Mouse (Mus musculus) midbrain, embryonic 16.5 days (tissue): ENCODE results near the gene Dscam. TPM values are rescaled to one million over a fixed set of nuclear protein-coding genes. Genes with fewer than 3 reads are reported as not detected.

Source experiments
- ATAC-seq: fragments of 200-750 bp; cut with Nextera tagmentation; 2 replicates; pipeline ENCODE4 v1.8.0; 2017; ENCODE audit warnings: moderate TSS enrichment
- H3K27ac ChIP-seq: fragments of 300-500 bp; sonication (generic); 2 replicates; pipeline ENCODE4 v1.5.1; 2014; ENCODE audit warnings: mild to moderate bottlenecking, low read length, mixed read lengths
- H3K27me3 ChIP-seq: fragments of 300-500 bp; sonication (generic); 2 replicates; pipeline ENCODE4 v1.6.1; 2014; ENCODE audit warnings: low read depth, low read length, mixed read lengths; ENCODE audit not compliant: control insufficient read depth, insufficient read depth
- H3K36me3 ChIP-seq: fragments of 300-500 bp; sonication (generic); 2 replicates; pipeline ENCODE4 v1.6.1; 2014; ENCODE audit warnings: mild to moderate bottlenecking, low read length, moderate library complexity, mixed read lengths; ENCODE audit not compliant: control insufficient read depth, insufficient read depth
- H3K4me1 ChIP-seq: fragments of 300-500 bp; sonication (generic); 2 replicates; pipeline ENCODE4 v1.6.1; 2014; ENCODE audit warnings: mild to moderate bottlenecking, low read length, mixed read lengths; ENCODE audit not compliant: control insufficient read depth, insufficient read depth
- H3K4me2 ChIP-seq: fragments of 300-500 bp; sonication (generic); 2 replicates; pipeline ENCODE4 v1.6.1; 2014; ENCODE audit warnings: mild to moderate bottlenecking, low read length, mixed read lengths
- H3K4me3 ChIP-seq: fragments of 300-500 bp; sonication (generic); 2 replicates; pipeline ENCODE4 v1.5.1; 2014; ENCODE audit warnings: low read depth, mild to moderate bottlenecking, low read length, moderate library complexity, mixed read lengths
- H3K9ac ChIP-seq: fragments of 300-500 bp; sonication (generic); 2 replicates; pipeline ENCODE4 v1.6.1; 2014; ENCODE audit warnings: low read depth, low read length, mixed read lengths
- H3K9me3 ChIP-seq: fragments of 300-500 bp; sonication (generic); replicated peaks from 2 replicates; pipeline ENCODE4 v1.6.1; 2014; ENCODE audit warnings: mild to moderate bottlenecking, low read length, mixed read lengths; ENCODE audit not compliant: control insufficient read depth, poor library complexity, severe bottlenecking
- WGBS: fragments of 180-500 bp; shearing (Covaris S2); extraction: QIAGEN DNeasy Blood & Tissue Kit; methylation state at CpG from one replicate; pipeline ENCODE4 v1.1.7; 2014; 5-methylcytosine and 5-hydroxymethylcytosine counted together
- polyA plus RNA-seq: library from polyadenylated mRNA; unstranded; fragments of >200 nt; fragmentation: Nextera tagmentation; extraction: Ambion mirVana; gene quantifications from 2 replicates; pipeline ENCODE4 v1.2.1, GENCODE M21; 2015

Dscam gene
- polyA plus RNA-seq, result 14.7 and 16.2 TPM in 2 replicates

- Histone ChIP-seq H3K4me3 (peak within 1 kb of the TSS; percentile 78), H3K27ac (peak within 1 kb of the TSS; percentile 99), H3K4me2 (peak within 1 kb of the TSS; percentile 85), H3K4me1 (peaks cover 22% of the 10 kb centered on the region), H3K9me3 (no peaks in the 10 kb centered on the region), H3K27me3 (no peaks in the 10 kb centered on the region), H3K9ac (peak within 1 kb of the TSS; percentile 96), H3K36me3 (no peaks in the 10 kb centered on the region)
- peak; percentile 68 for ATAC-seq
- WGBS, result under 1% methylated on average over 44 of the region's 60 CpGs
Observed at GRCm38 (mm10) chr16:97170513-97171081, at the start of gene Dscam. Gene Dscam, minus strand, starts transcription at chr16:97170752.

GRCm38 (mm10) chr16:97219381-97219780, 48.8 kb upstream of the Dscam start:
- H3K36me3 ChIP-seq, result no peaks in the 10 kb centered on the region
- WGBS, result 69% methylated on average over 2 of the region's 2 CpGs
- no peak overlapping the region for H3K27ac ChIP-seq
- no peak overlapping the region for H3K9ac ChIP-seq
- no peak for ATAC-seq
- no peaks in the 10 kb centered on the region for H3K27me3 ChIP-seq
- no peak overlapping the region for H3K4me2 ChIP-seq
- no peaks in the 10 kb centered on the region for H3K4me1 ChIP-seq
- H3K4me3 ChIP-seq, result no peak overlapping the region
- H3K9me3 ChIP-seq, result peaks cover 4% of the 10 kb centered on the region; the same call in 1 of the 2 replicates

GRCm38 (mm10) chr16:97209997-97210396, 39.4 kb upstream of the Dscam start:
- Histone ChIP-seq H3K9me3 (peaks cover 4% of the 10 kb centered on the region; the same call in 1 of the 2 replicates), H3K27me3 (no peaks in the 10 kb centered on the region), H3K27ac (no peak overlapping the region), H3K36me3 (no peaks in the 10 kb centered on the region), H3K4me3 (no peak overlapping the region), H3K4me2 (no peak overlapping the region), H3K4me1 (no peaks in the 10 kb centered on the region), H3K9ac (no peak overlapping the region)
- 40% methylated on average over 5 of the region's 5 CpGs for WGBS
- no peak for ATAC-seq

- no peaks in the 10 kb centered on the region for H3K9me3 ChIP-seq
- no peak overlapping the region for H3K4me3 ChIP-seq
- H3K27me3 ChIP-seq, result no peaks in the 10 kb centered on the region
- H3K27ac ChIP-seq, result no peak overlapping the region
- ATAC-seq, result no peak
- no peaks in the 10 kb centered on the region for H3K4me1 ChIP-seq
- no peak overlapping the region for H3K4me2 ChIP-seq
- WGBS, result 84% methylated on average over 2 of the region's 2 CpGs
- no peaks in the 10 kb centered on the region for H3K36me3 ChIP-seq
- no peak overlapping the region for H3K9ac ChIP-seq
Observed at GRCm38 (mm10) chr16:97208276-97208675, 37.7 kb upstream of the Dscam start.

GRCm38 (mm10) chr16:97204090-97204489, 33.5 kb upstream of the Dscam start:
- WGBS, result 85% methylated on average over 2 of the region's 2 CpGs
- Histone ChIP-seq H3K4me3 (no peak overlapping the region), H3K4me2 (no peak overlapping the region), H3K9ac (no peak overlapping the region), H3K36me3 (no peaks in the 10 kb centered on the region), H3K9me3 (no peaks in the 10 kb centered on the region), H3K4me1 (no peaks in the 10 kb centered on the region), H3K27me3 (no peaks in the 10 kb centered on the region), H3K27ac (no peak overlapping the region)
- ATAC-seq, result no peak

- Histone ChIP-seq H3K27ac (no peak overlapping the region), H3K9me3 (no peaks in the 10 kb centered on the region), H3K4me2 (no peak overlapping the region), H3K4me3 (no peak overlapping the region), H3K4me1 (no peaks in the 10 kb centered on the region), H3K9ac (no peak overlapping the region), H3K27me3 (no peaks in the 10 kb centered on the region), H3K36me3 (no peaks in the 10 kb centered on the region)
- WGBS, result 90% methylated on average over 2 of the region's 2 CpGs
- ATAC-seq, result no peak
Observed at GRCm38 (mm10) chr16:97203554-97203953, 33.0 kb upstream of the Dscam start.

GRCm38 (mm10) chr16:97194630-97195029, 24.1 kb upstream of the Dscam start:
- WGBS, result 67% methylated on average over 2 of the region's 2 CpGs
- Histone ChIP-seq H3K27ac (no peak overlapping the region), H3K4me1 (peaks cover 3% of the 10 kb centered on the region; the same call in 1 of the 2 replicates), H3K4me3 (no peak overlapping the region), H3K4me2 (no peak overlapping the region), H3K36me3 (no peaks in the 10 kb centered on the region), H3K9me3 (no peaks in the 10 kb centered on the region), H3K9ac (no peak overlapping the region), H3K27me3 (no peaks in the 10 kb centered on the region)
- no peak for ATAC-seq

GRCm38 (mm10) chr16:97194179-97194578, 23.6 kb upstream of the Dscam start:
- Histone ChIP-seq H3K4me3 (no peak overlapping the region), H3K36me3 (no peaks in the 10 kb centered on the region), H3K27me3 (no peaks in the 10 kb centered on the region), H3K4me1 (peaks cover 3% of the 10 kb centered on the region; the same call in 1 of the 2 replicates), H3K27ac (no peak overlapping the region), H3K9me3 (no peaks in the 10 kb centered on the region), H3K4me2 (no peak overlapping the region), H3K9ac (no peak overlapping the region)
- WGBS, result 84% methylated on average over 1 of the region's 1 CpGs
- ATAC-seq, result no peak

GRCm38 (mm10) chr16:97192296-97192695, 21.7 kb upstream of the Dscam start:
- no peak for ATAC-seq
- H3K27me3 ChIP-seq, result no peaks in the 10 kb centered on the region
- H3K4me1 ChIP-seq, result peaks cover 3% of the 10 kb centered on the region; the same call in 1 of the 2 replicates
- 0 out of 2 replicates have a peak overlapping the region, but pooled peaks have one; percentile 11 for H3K27ac ChIP-seq
- H3K4me3 ChIP-seq, result no peak overlapping the region
- no peak overlapping the region for H3K4me2 ChIP-seq
- no peak overlapping the region for H3K9ac ChIP-seq
- WGBS, result 38% methylated on average over 4 of the region's 4 CpGs
- no peaks in the 10 kb centered on the region for H3K36me3 ChIP-seq
- no peaks in the 10 kb centered on the region for H3K9me3 ChIP-seq
